Mouse (Mus musculus) brain, adult 2 months (tissue): ENCODE results near the gene Ccdc15.

Source experiments
- DNase-seq: peaks from one replicate; pipeline ENCODE4 v3.0.0; 2011; ENCODE audit warnings: low read depth, low spot score

The Ccdc15 gene

GRCm38 (mm10) chr9:37351266-37351665 is 3.0 kb upstream of the Ccdc15 start:
- DNase-seq: peak; percentile 89

DNA sequence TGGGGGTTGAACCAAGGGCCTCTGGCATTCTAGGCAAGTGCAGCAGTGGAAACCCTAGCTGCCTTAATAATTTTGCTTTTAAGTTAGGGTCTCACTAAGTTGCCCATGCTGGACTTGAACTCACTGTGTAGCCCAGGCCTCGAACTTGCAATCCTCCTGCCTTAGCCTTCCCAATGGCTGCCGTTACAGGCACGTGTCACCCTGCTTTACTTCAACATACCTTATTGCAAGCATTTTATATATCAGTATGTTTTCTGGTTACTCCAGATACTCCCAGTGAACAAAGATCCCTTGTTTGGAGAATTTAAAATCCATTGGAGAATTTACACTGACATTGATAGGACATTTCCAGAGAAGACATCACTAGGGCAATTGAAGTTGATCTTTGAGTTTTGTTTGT is 818 bp upstream of the Ccdc15 start:
- DNase-seq: no peak

- DNase-seq: no peak
These were observed 846 bp downstream of the Ccdc15 start for GRCm38 (mm10) chr9:37347184-37347987.

- DNase-seq: no peak
These were observed 2.8 kb downstream of the Ccdc15 start for GRCm38 (mm10) chr9:37345406-37345805.

GRCm38 (mm10) chr9:37329456-37329855 is 18.8 kb downstream of the Ccdc15 start:
- DNase-seq: peak; percentile 35

- no peak for DNase-seq
These were observed 46.5 kb downstream of the Ccdc15 start for GRCm38 (mm10) chr9:37301720-37302119.

- peak; percentile 41 for DNase-seq
These were observed 47.7 kb downstream of the Ccdc15 start for GRCm38 (mm10) chr9:37300501-37300900.

DNA sequence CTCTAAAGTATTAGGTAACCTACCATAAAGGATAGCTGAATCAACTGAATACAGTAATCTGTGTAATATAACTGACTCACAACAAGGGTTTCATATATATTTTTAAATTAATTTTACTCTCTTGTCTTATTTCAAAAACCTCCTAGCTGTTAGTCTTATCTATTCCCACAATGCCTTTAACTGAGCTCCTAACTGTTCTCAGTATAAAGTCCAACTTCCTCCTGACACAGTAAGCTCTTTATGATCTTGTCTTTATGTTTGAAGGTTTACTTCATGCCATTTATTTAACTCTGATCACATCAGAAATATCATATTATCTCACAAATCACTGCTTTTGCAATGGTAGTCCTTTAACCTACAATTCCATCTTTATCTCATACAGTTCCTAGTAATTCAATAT is 52.6 kb downstream of the Ccdc15 start:
- no peak for DNase-seq

- DNase-seq: no peak
These were observed 81.6 kb downstream of the Ccdc15 start for GRCm38 (mm10) chr9:37266622-37267021.

DNA sequence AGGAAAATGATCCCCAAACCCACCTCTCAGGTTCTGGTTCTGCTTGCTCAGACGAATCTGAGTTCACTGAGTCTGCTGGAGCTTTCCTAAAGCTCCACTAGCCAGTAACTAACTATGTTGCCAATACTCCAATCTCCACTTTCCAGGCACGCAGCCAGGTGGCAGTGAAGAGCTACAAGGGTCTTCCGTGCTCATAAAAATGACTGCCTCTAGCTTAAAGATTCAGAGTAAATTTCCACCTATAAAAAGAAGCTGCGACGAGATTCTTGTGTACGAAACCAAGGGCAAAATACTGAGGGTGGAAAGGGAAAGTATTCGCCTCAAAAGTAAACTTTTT is 92.4 kb downstream of the Ccdc15 start:
- DNase-seq: peak; percentile 81

GRCm38 (mm10) chr9:37255149-37255888 is 92.9 kb downstream of the Ccdc15 start, which contains the start of gene Slc37a2:
Gene Slc37a2, minus strand, starts transcription at chr9:37255738.
- DNase-seq: peak; percentile 88

- no peak for DNase-seq
These were observed 93.6 kb downstream of the Ccdc15 start for GRCm38 (mm10) chr9:37254531-37255110.

DNA sequence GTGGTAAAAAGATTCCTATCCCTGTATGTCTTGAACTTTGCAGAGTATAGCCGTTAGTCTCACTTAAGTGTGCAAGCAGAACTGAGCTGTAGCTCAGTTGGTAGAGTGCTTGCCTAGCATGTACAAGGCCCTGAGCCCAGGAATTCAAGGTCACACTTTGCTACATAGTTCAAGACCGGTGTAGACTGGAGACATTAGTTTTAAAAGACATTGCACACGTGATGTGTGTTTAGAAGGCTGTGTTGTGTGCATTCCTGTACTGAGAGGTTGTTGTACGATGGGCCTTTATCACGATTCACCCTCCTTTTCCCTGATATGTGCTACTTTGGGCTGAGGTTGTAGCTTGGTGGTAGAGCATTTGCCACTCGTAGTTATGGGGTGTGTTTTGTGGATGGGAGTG is 97.6 kb downstream of the Ccdc15 start:
- no peak for DNase-seq

GRCm38 (mm10) chr9:37249976-37250375 is 98.3 kb downstream of the Ccdc15 start:
- DNase-seq: no peak

DNA sequence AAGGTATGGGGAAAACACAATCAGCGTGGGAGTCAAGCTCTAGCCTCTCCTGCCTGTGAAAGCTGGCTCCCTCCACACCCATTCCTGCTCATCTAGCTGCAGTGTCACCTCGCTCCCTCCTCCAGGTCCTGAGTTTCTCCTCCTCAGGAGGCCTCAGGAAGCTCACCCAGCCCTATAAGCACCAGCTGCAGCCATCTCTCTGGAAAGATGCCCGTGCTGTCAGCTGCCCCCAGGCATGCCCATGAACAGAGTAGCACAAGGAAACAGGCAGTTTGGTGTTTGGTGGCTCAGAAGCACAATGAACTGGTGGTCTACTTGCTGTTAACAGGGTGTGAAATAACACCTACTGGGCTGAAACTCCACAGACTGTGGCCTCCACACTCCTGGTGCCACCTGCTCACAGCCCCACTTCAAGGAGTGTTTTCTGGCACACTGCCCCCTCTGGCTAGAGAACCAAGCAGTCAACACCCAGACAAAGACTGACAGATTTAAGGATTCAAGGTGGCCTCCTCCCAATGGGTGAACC is 99.8 kb downstream of the Ccdc15 start:
- DNase-seq: peak; percentile 66

GRCm38 (mm10) chr9:37247429-37247828 is 100.8 kb downstream of the Ccdc15 start:
- DNase-seq: peak; percentile 63

DNA sequence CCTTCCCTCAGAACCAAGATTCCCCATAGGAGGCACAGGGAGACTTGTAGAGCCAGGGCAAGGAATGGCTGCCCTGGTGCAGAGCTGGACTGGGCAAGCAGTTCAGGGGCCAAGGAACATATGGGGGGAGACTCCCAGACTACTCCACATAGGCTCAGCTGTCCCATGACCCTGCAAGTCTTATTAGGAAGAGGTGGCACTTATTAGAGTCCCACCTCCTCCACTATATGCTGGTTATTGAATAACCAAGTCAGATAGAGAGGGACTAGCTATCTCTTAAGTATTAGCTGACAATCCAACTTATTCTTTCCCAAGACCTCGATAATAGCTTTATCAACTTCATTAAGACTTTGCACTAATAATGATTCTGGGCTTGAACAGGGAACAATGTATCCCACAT is 102.4 kb downstream of the Ccdc15 start:
- DNase-seq: no peak

DNA sequence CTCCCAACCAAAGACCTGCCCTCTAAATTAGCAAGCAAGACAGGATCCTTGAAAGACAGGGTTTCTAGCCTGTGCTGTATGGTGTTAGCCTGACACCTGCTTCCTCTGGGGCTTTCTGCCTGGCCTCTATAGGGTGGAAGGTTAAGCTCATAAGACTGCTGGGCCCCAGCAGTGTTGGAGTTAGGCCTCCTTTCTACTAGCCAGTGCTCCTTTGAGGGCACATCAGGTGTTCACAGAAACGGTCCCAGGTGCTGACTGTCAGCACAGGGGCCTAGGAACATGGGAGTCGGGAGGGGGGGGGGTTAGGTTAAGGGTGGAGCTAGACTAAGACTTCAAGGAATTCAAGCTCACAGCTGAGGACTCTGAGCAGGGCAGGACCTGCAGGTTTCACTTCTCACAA is 102.8 kb downstream of the Ccdc15 start:
- DNase-seq: no peak

GRCm38 (mm10) chr9:37244600-37244999 is 103.6 kb downstream of the Ccdc15 start:
- DNase-seq: no peak

DNA sequence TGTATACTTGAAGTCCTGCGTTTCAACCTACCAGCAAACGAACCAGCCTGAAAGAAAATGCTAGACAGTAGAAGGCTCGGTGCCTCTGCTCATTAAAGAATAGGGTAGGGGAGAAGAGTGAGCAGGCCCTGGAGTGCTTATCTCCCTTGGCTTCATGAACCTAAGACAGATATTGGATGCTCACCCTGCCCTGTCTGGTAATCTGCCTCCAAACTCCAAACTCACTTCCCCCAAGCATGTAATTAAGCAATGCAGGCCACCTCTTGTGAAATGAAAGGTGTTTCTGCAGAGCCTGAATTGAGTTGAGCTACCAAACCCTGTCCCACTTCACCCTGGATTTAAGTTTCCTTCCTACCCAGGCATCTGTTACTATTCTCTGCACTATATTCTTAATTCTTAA is 105.5 kb downstream of the Ccdc15 start:
- DNase-seq: no peak

- peak; percentile 58 for DNase-seq
These were observed 112.1 kb downstream of the Ccdc15 start for GRCm38 (mm10) chr9:37235951-37236737.
